Mouse (Mus musculus) retina, postnatal 1 day (tissue): Measurements from ENCODE around the gene Grap2.

Source experiments
- DNase-seq: peaks from one replicate; pipeline ENCODE4 v3.0.0-alpha.2; 2012

Grap2 gene

DNA sequence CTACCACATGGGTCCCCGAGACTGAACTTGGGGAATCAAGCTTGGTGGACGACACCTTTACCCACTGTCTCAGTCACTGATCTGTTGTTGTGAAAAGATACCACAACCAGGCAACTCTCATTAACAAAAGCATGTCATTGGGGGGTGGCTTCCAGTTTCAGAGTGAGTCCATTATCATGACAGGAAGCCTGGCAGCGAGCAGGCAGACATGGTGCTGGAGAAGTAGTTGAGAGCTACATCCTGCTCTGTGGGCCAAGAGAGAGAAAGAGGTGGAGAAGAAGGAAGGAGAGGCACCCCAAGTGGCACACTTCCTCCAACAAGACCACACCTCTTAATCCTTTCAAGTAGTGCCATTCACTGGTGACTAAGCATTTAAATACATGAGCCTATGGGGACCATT, 67.5 kb downstream of the Grap2 start:
- no peak for DNase-seq

- no peak for DNase-seq
Measured at GRCm38 (mm10) chr15:80641702-80642435, 69.5 kb downstream of the Grap2 start.

DNA sequence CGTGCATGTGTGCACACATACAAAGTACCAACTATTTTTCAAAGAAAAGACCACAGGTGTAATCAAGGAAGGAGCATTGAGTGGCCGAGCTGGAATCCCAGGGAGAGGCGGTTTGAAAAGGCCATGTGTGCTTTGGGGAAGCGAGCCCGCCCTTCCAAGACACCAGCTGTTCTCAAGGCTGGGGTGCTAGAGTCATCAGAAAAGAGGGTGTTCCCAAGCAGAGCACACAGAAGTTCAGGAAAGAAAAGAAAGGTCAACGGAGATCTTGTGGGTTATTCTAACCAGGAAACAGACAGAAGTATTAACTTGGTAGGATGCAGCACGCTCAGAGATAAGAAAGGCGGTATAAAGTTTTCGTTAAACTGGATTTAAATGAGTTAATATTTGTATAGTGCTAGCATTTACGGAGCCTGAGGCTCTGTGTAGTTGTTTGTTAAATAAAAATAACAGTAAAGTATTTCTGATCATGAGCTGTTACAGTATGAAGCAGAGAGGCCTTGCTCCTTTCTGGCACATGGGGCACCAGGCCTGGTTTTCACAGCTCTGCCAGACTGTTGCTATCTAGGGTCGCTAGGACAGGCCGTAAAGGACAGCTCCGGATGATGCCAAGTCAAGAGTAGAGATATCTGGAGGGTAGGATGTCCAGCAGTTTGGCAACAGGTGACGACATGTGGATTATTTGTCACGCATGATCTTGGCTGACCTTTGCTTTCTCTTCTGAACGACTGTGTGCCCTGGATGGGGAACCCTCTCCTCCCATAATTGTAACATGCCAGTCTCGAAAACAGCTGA, 72.8 kb downstream of the Grap2 start:
- DNase-seq, result no peak

GRCm38 (mm10) chr15:80648977-80649606, 76.7 kb downstream of the Grap2 start:
- no peak for DNase-seq

DNA sequence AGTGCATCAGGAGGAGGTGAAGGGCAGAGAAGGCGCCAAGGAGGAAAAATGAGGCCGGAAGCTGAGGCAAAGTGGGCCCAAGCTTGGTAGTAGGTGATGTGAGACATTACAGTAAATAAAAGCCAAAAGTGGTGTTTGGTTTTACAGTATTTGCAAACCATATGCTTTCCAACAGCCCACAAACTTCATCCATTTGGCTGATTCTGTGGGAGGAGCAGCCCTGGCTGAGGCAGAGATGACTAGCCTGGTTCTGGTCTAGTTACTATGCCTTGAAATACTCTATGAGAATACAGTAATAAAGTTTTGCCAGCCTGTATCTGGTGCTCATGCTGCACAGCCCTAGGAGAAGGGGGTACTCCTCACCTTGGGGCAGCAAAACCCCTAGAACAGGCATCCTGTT, 78.0 kb downstream of the Grap2 start:
- DNase-seq, result no peak

DNA sequence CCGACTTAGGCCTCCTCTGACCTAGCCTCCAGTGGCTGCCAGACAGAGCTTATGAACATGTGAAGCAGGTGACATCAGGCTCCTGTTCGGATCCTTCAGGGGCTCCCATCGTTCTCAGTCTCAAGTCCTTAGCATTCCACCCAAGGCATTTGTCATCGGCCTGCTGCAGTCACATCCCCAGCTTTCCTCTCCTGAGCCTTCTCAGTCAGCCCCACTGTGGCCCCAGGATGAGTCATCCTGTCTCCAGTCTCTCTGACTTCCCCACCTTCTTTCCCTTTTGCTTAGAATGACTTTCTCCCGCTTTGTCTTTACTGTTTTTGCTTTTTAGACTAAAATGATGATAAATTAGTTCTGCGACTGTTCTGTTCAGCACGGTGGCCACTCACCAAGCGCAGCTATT, 81.5 kb downstream of the Grap2 start:
- no peak for DNase-seq

DNA sequence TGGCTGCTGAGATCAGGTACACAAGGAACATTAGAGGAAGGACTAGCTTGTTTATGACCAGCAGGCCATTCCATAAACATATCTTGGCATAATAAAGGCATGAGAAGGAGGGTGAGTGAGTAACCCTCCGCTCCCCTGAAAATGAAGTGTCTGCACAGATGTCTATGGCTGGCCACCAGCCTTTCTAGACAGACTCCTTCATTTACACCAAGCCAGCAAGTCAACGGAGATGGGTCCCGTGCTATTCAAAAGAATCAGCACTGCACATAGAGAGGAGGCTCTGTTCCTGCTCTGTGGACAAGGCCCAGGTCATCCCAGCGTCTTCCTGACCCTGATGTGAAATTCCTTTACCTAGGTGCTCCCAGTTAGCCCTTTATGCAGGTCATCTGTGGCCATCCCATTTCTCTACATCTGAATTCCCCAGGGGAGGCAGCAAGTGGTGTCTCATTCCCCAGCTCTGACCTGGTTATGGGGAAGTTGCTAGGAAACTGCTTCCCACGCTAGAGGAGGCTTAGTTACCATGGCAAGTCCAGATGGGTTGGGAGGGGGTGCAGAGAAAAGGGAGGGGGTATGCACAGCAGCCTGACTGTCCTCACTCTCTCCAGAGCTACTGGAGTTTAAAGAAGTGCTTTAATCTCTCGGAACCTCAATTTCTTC, 86.5 kb downstream of the Grap2 start:
- DNase-seq, result peak; percentile 92

GRCm38 (mm10) chr15:80660963-80661362, 88.6 kb downstream of the Grap2 start:
- DNase-seq, result no peak

DNA sequence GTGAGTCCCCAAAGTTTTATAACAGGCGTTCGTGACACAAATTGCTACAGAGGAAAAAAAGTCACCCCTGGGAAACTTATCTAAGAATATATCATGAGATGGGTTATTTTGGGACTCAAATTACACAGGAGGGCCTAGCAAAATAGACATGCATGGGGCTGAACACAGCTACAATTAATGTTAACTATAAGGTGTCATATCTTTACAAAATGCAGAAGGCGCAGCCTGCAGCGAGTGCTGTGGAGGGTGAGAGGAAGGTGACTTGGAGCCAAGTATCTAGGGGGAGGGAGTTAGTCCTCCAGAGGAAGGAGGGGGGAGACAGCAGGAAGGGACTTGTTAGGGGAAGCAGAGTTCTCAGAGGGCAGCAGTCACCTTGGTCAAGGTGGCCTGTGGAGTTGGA, 92.0 kb downstream of the Grap2 start:
- no peak for DNase-seq

GRCm38 (mm10) chr15:80671295-80672252, 99.2 kb downstream of the Grap2 start, which contains the start of gene Fam83f:
TSS of gene Fam83f (plus strand) at chr15:80671847.
- peak; percentile 80 for DNase-seq

DNA sequence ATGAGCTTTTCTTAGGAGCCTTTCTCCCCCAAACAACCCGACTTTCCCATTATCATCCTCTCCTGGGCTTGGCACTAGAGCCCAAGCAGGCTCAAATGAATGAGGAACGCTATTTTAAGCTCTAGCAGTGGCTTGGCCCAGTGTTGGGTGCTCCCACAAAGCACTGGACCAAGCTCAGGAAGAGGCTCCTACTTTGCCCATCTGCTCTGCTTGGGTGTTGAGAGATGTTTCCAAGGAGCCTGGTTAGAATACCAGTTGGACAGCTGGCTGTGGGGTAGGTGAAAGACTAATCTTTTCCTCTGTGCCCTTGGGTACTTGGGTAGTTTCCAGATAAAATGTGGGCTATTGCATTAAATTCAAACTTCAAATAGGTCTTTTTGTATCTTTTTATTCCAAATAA, 100.4 kb downstream of the Grap2 start:
- DNase-seq, result no peak

DNA sequence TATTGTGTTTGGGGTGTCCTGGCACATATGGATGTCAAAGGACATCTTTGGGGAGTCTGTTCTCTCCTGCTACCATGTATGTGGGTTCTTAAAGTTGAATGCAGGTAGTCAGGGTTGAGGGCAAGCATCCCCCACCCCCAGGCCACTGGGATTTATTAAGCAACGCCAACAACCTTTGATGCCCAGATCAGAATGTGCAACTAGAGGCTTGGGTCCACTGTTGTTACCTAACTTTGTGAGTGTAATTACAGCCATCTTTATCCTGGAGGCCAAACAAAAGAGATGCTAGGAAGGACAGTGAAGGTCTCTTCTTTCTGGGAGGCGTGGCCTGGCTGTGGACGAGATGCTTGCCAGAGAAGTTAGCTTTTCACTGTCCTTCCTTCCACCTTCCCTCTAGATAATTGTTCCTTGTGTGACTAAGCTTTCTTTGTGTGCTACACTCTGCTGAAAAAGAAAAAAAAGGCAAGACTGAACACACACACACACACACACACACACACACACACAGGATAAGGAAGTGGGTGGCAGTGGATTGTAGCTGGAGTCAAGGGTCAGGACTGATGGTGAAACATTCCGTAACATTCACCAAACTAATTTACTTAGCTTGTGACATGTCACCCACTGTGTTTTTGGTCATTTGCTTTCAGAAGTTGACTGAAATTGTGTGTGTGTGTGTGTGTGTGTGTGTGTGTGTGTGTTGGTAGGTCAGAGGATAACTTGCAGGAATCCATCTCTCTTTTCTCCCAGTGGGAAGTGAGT, 101.1 kb downstream of the Grap2 start:
- no peak for DNase-seq

DNA sequence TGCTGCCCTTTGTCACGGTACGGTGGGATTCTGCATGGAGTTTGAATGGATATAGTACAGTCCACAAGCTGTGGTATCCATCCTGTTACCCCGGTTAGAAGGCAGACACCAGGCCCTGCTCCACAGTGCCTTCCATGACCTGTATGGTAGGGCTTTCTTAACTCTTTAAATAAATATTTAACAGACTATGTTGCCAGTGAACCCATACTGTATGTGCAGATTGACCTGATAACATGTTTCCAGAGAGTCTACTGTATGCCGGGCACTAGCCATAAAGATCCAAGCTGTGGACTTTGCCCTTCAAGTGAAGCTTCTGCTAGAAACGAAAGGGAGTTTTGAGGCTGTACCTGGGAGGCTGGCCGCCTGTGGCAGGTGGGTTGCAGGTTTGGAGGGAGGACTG, 102.3 kb downstream of the Grap2 start:
- no peak for DNase-seq

DNA sequence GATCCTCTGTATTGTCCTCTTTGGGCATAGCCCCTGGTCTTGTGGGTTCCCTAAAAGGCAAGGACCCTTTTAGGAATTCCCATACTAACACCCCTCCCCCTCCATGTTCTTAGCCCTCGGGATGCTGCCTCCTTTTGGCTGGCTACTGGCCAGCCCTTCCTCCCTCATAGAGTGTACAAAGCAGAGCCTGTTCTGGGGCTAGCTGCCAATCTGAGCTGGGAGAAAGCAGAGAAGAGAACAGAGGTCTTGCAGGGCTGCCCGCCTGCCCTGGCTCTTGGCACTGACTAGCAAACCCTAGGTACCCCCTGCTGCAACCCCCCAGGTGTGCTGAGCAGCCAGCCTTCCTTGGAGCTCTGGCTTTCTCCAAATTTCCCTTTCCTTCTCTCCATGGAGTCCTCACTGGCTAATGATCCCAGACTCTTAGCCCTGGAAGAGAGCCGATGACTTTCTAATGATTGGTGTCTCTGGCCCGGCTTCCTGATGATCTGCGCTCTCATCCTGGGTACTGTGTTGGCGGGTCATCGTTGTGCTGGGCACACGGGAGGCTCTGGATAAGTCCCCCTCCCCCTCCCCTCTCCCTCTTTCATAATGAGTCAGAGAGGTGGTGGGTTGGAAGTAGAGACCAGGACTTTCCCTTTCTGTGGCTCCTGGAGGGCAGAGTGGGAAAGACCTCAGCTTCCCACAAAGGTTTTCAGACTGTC, 107.3 kb downstream of the Grap2 start:
- DNase-seq, result peak; percentile 83

DNA sequence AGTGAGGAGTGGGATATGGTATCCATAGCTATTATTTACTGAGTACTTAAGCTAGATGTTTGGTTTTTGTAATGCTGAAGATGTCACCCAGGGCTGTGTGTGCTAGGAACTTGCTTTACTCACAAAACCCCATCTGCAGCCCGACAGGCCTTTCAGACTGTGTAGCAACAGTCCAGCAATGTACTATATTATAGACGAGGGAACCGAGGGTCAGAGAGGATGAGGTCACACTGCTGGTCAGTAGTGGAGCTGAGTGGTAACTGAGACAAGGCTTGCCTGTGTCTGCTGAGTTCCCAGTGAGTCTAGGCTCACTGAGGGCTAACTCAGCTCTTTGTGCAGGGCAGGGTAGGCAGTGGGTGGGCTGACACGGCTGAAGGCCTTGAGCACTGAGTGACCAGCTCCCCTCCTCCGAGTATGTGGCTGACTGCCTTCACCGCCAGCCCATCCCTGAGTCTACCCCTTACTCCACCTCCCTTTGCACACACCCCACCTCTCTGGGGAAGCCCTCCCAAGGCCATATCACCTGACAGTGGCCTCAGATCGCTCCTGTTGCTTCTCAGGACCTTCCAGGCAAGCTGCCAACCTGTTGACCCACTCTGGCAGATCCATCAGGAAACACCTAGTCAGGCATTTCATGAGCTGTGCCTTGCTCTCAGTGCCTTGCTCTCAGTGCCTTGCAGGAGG, 108.1 kb downstream of the Grap2 start:
- DNase-seq, result peak; percentile 35

DNA sequence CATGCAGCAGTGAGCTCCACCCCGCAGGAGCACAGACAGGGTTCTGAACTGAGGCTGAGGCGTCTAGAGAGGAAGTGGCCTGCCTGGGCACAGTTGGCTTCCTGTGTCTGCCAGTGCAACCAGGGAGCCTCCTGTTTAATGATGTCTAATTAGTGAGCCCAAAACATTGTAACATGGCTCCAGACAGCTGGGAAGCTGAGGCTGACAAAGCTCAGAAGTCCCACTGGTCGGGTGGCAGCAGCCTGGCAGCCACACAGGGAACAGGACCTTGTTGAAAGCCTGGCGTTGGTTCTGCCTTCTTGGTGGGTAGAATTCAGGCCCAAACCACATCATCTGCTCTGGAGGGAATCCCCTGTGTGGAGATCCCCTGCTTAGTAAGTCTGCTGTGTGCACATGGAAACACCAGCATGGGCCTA, 109.1 kb downstream of the Grap2 start:
- DNase-seq, result peak; percentile 52

DNA sequence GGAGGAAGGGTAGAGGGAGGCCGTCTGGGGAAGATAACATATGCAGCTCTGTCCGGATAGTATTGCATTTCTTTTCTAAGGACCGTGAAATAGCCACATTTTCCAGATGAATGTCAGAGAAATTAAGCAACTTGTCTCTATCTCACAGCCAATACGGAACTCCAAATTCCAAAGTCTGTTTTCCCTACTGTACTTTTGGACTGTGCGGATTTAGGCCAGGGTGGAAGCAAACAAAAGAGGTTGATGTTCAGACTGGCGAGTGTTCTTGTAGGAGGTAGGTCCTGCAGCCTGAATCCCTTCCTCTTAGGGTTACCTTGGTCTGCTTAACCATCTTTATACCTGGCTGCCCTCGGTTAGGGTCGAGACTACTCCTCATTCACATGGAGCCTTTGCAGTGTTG, 109.9 kb downstream of the Grap2 start:
- DNase-seq, result no peak

- no peak for DNase-seq
Measured at GRCm38 (mm10) chr15:80683151-80683550, 110.8 kb downstream of the Grap2 start.

- peak; percentile 45 for DNase-seq
Measured at GRCm38 (mm10) chr15:80683990-80684389, 111.6 kb downstream of the Grap2 start.
